Mouse (Mus musculus): Measurements from ENCODE around the gene Gm8281.
A peak's percentile ranks its signal among the peaks of the same experiment; 100 is the strongest.
"Not testable (repeated sequence)": the region's sequence is repeated elsewhere in the genome, so short reads cannot be mapped to it uniquely, and the experiment has no call there.

Gene Gm8281

DNA sequence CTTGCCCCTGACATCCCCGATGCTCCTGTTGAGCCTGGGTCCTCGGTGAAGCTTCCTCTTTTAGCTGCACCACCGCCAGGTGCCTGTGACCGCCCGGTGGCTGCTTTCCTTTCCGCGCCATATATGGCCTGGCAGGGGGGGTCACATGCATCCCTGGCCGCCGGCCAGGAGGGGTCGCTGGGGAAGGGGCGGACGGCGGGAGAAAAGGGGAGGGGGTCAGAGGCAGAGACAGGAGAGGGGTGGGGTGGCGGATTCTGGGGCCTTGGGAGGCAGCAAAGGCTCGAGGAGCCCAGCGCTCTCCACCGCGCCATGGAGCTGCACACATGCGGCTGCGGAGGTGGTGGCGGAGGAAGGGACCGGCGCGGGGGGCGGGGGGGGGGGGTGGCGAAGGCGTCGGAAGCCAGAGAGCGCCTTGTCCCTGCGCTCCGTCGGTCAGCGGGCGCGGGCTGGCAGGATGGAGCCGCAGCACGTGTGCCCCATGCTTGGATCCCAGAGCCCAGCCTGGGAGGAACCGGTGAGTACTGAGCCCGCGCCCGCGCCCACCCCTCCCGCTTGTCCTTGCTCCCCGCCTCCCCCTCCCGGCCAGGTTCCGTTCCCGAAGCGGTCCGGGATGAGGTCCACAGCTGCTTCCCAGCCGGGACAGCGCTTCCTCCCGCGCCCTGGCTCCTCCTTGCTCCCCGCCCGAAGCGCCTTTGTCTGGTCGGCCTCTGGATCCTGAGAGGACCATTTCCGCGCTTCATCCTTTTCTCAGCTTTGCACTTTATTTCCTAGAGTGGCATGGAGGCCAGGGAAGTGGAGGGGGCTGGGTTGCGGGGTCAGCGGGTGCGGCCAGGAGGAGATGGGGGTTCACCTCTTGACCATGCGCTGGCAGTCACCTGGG, at the start of gene Gm8281:
TSS of gene Gm8281 (plus strand) at position 430 of the 880 bp plus-strand sequence.
- DNase-seq (ENCODE audit: low spot score in 2 of 2) = peak in 1 of 2 experiments; percentile 5

DNA sequence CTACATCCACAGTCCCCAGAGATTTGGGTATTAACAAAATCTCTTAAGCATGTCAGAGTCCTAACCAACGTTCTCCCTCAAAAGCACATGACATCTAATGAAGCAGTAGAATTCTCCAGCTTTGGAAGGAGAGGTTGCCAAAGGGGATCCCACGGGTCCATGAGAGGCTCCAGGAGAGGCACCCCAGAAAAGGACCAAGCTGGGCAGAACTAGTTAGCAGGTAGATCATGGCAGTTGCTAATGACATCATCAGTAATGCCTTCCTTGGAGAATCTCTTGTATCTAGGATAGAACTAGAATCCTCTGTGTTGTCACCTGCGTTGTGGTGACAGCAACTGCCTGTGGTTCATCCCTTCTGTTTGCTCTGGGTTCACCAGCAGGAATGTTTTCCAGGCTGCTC, 20.5 kb upstream of the Gm8281 start, which contains the start of gene 4930555G01Rik:
TSS of gene 4930555G01Rik (plus strand) at position 301 of the 400 bp plus-strand sequence.
- not testable (repeated sequence) for DNase-seq (ENCODE audit: low spot score in 2 of 2)

DNA sequence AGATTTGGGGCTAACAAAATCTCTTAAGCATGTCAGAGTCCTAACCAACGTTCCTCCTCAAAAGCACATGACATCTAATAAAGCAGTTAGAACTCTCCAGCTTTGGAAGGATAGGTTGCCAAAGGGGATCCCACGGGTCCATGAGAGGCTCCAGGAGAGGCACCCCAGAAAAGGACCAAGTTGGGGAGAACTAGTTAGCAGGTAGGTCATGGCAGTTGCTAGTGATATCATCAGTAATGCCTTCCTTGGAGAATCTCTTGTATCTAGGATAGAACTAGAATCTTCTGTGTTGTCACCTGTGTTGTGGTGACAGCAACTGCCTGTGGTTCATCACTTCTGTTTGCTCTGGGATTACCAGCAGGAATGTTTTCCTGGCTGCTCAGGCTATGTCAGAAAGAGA, 60.4 kb downstream of the Gm8281 start, which contains the start of gene Gm8279:
TSS of gene Gm8279 (plus strand) at position 301 of the 400 bp plus-strand sequence.
- DNase-seq (ENCODE audit: low spot score in 2 of 2) = not testable (repeated sequence)

All from urinary bladder, adult 18-20 months (tissue).